Mouse (Mus musculus) large intestine, adult 2 months (tissue): ENCODE results near the gene Sh3glb1. TPM values are rescaled to one million over a fixed set of nuclear protein-coding genes. Genes with fewer than 3 reads are reported as not detected.
"Not testable (repeated sequence)": the region's sequence is repeated elsewhere in the genome, so short reads cannot be mapped to it uniquely, and the experiment has no call there.

Experiments used
- DNase-seq: peaks from one replicate; pipeline ENCODE4 v3.0.0-alpha.2; 2012; ENCODE audit warnings: low read depth, low spot score
- WGBS: fragments of 180-500 bp; shearing (Covaris S2); methylation state at CpG from one replicate; pipeline ENCODE4 v1.1.7; 2018; 5-methylcytosine and 5-hydroxymethylcytosine counted together
- polyA plus RNA-seq: library from polyadenylated mRNA; depleted of rRNA; stranded (reverse); fragments of >200 nt; gene quantifications from 2 replicates; pipeline ENCODE4 v1.2.3, GENCODE M21; 2012; rRNA removed

Gene Sh3glb1
- polyA plus RNA-seq: 18.7 and 19.1 TPM in 2 replicates

DNA sequence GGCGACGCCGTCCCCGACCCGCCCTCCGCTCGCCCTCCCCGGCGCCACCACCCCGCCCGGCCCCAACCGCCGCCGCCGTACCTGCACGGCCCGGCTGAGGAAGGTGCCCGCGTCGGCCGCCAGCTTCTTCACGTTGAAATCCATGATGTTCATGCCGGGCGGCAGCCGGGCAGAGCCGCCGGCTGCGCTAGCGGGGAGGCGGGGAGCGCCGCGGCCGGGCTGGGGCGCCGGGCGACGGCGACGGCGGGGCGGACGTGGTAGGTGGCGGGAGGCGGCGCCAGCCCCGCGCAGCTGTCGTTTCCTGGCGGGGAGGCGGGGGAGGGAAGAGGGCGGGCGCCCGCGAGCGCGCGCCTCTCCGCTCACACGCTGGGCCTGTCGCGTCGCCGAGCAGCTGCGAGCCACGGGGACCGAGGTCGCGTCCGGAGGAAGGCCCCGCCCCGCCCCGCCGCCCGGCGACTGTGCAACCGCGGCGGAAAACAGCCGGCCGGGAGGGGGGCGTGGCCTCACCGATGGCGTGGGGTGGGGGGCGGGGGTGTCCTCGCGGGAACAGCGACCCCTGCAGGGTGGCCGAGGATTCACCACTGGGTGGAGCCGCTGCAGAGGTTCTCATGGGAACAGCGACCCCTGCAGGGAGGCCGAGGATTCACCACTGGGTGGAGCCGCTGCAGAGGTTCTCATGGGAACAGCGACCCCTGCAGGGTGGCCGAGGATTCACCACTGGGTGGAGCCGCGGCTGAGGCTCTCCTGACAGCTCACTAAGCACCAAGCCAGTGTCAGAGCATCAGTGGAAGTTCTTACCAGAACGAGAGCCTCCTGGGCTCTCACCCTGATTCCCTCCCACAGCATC, at the start of gene Sh3glb1:
TSS of gene Sh3glb1 (minus strand) at position 435 of the 847 bp plus-strand sequence.
- 1% methylated on average over 81 of the region's 98 CpGs for WGBS
- DNase-seq: no peak

DNA sequence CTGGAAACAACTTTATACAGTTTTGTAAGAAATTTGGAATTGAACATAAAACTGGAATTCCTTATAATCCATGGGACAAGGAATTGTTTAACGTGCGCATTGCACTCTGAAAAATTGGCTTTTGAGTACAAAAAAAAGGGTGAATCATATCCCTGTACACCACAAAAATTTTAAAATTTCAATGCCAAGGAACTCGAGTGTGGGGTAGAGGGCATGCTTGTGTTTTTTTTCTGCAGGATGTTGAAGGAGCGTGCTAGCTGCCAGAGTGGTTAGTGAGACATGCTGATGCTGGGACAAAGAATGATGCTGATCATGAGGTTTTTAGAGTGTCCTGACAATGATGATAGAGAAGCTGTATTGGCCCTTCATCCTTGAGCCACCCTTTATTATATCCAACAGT, 45.0 kb upstream of the Sh3glb1 start:
- DNase-seq: no peak
- WGBS: 88% methylated on average over 4 of the region's 4 CpGs

DNA sequence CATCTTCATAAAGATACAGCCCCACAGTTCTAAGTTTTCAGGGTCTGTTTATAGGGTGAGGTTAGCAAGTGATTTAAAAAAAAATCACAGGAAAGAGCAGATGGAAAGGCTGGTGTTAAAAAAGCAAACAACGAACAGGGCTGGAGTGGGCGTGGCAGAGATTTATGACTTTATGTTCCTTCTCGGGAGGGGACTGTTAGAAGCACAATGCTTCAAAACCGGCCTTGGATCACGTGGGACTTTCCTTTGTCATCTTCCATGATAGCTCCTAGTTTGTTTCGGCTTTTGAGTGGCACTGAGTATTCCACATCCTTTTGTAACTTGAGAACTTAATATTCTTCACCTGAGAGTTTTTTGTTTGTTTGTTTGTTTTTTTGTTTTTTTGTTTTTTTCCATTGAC, 41.3 kb upstream of the Sh3glb1 start:
- DNase-seq: peak; percentile 54
- 8% methylated on average over 6 of the region's 6 CpGs for WGBS

DNA sequence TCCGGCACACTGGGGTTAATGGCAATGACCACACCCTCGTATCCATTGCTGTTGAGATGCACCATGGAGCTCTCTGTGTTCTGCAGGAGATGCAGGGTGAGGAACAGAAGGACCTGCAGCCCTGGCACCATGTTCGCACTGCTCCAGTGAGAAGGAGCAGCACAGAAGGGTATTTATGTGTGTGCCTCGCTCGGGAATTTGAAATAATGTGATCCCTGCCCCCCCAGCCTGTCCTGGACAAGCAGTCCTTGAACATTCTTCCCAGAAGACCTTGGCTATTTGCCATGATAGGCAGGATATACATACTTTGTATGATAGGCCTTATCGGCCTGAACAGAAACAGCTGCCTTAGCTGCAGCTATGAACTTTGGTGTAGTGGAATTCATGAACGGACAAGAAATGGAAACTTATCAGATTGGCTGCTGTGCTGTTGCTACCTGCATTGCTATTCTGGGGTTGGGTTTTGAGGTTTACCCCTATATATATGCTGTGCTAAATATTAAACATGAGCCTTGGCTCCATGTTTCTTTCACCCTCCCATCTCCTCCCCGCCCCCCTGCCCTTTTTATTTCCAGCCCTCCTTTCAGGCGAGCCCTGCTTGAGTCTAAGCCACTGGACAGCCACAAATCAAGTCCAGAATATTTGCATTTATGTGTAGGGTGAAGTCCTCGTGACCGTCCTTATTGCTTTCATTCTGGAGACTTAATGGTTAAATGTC, 40.6 kb upstream of the Sh3glb1 start, which contains the start of gene Clca3a1:
TSS of gene Clca3a1 (minus strand) at position 386 of the 718 bp plus-strand sequence.
- 37% methylated on average over 10 of the region's 11 CpGs for WGBS
- no peak for DNase-seq

DNA sequence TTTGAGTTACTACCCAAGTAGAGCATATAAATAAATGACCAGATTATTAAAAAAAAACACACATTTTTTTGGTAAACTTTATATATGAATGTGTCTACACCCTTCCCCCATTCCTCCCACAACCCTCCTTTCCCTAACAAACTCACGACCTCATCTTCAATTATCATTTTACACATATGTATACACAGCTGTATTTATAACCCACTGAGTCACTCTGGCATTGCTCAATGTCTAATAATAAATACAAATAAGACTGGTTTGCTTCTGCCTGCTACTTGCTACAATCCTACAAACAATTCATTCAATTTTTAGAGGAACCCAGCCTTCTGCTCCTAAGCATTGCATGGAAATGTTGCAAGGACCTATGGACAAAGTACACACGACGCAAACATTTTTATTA, 39.6 kb upstream of the Sh3glb1 start:
- WGBS: 64% methylated on average over 3 of the region's 3 CpGs
- DNase-seq: no peak

DNA sequence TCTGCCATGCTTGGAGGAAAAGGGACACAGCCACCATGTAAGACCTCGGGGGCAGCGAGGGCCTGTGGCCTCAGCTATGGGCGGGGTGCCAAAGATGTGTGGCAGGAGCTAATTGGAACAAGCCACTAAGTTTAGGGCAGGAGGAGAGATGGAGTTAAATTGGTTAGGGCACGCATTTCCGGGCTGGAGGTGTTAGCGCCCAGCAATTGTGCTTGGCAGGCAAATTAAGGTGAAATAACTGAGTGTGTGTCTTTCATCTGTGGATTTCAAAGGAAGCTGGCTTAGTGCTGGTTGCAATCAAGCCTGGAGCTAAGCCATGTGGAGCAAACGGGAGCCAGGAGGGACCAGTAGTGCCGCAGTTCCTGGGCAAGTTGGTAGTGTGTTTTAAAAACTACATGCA, 36.0 kb upstream of the Sh3glb1 start:
- 83% methylated on average over 8 of the region's 8 CpGs for WGBS

DNA sequence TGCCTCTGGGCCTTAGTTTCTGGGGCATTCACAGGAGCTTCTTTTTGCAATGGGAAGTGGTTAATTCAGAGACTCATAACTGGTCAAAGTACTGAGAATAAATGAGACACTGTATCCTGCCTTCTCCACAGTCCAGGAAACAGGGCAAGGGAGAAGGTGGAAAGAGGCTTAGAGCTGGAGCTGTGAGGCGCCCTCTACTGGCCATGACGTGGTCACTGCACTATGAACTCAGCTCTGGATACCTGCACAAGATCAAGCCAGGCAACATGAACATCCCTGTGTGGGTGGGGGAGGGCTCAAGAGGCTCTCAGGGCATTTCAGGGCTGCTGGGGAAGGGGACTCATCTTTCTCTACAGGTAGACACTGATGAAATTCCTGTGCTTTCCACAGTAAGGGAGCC, 33.0 kb upstream of the Sh3glb1 start:
- no peak for DNase-seq
- WGBS: 12% methylated on average over 2 of the region's 2 CpGs

More for the DNA sequence above, 36.0 kb upstream of the Sh3glb1 start:
- DNase-seq: not testable (repeated sequence)

DNA sequence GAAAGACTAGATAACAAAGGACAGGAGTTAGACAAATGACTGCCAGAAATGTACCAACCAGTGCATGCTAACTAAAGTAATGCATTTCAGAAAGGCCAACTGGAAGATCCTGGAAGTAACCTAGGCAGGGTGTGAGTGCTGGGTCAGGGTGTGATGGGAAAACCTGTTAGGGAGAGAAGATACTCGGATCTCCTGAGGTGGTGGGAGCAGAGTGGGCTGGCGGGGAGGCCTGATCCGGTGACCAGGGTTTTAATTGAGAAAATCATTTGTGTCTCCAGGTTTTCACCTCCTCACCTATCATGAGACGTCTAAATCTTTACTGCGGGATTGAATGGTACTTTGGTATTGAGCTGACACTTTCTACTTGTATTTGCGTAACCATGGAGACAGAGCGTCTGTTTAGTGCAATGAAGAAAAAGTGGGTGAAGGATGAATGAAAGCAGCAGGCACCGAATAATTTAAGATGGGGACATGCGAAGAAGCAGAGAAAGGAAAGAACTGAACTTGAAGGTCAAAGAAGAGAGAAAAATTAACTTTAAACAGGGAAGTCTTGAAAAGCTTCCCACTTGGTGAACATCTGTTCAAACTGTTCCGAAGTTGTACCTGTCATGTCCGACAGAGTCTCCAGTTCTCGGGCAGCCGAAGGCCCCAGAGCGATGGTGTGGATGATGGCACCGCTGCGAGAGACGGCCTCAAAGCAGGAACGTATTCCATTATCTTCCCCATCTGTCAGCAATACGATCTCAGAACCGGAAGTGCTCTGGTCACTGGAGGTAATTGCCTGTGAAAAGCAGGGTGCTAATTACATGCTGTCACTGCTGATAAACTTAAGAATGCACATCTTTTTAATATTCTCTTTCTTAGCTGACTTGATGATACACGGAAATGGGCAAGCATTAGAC, 29.2 kb upstream of the Sh3glb1 start:
- 83% methylated on average over 19 of the region's 21 CpGs for WGBS
- DNase-seq: not testable (repeated sequence)

DNA sequence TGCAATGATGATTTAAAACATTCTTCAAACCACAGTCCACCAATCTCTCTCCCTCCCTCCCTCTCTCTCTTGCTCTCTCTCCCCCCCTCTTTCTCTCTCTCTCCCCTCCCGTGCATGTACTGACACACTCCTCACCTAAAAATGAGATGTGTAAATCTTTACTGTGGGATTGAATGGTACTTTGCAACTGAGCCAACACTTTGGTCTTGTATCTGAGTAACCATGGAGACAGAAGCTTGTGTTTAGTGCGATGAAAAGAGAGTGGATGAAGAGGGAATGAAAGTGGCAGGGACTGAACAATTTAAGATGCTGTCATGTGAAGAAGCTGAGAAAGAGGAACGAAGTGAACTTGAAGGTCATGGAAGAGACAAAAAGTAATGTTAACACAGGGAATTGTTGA, 27.6 kb upstream of the Sh3glb1 start:
- 47% methylated on average over 3 of the region's 3 CpGs for WGBS
- DNase-seq: not testable (repeated sequence)

DNA sequence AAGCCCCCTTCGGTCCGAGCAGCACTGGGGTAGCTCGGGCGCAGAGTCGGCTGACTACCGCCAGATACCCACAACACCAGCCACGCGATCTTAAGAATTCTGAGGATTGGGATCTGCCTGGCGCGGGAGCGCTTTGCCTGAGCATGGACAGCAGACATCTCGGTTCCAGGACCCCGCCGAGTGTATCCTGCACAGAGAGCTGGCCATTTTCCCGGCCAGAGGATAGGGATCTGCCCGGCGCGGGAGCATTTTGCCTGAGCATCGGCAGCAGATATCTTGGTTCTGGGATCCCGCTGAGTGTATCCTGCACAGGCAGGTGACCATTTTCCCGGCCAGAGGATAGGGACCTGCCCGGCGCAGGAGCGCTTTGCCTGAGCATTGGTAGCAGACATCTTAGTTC, 18.3 kb upstream of the Sh3glb1 start:
- 88% methylated on average over 24 of the region's 24 CpGs for WGBS
- not testable (repeated sequence) for DNase-seq

DNA sequence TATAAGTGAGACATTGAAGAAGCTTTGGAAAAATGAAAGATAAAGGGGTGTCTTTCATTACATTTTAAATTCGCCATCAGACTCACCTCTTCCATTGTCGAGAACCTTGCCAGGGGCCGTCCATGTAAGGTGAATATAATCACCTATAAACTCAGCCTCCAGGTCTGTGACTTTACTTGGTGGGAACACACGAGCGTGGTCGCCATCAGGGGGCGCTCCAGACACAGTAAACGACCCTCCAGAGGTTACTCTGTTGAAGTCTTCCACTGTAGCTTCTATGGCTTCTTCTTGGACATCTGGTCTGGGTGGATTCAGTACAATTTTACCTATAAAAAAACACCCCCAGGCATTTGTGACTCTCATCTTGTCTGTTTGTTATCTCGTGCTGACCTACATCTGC, 16.7 kb upstream of the Sh3glb1 start:
- DNase-seq: no peak
- WGBS: 38% methylated on average over 9 of the region's 9 CpGs

DNA sequence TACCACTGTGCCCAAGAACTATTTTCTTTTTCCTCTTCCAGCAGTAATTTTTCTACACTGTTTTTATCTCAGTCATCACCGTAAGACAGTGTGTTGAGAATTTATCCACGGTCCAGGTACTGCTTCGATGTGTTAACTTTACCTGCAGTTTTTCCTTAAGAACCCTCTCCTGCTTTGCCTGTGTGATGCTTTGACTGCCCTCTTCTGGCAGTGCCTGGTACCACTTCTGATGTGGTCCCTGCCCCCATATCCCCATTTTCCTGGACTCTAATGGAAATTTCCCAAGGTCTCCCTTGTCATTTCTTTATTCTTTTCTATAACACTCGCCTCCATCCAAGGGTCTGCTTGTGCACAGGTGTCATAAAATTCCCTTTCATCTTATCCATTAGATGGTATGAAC, 3.3 kb upstream of the Sh3glb1 start:
- DNase-seq: no peak

DNA sequence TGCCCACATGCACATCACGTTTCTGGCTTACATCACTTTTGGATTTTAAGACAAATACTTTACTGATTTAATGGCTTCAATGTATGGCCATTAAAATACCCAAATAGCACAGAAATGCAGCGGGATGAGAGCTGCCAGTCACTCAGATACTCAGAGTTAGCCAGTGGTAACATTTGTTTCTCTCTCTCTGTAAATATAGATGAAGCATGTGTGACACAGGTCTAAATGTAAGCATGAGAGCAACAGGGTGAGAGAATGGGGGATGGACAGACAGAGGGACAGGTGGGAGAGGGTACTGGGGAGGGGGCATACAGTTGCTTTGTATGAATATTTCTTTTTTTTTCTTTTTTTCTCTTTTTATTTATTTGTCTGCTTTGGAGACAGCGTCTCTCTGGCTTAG, 2.4 kb upstream of the Sh3glb1 start:
- DNase-seq: not testable (repeated sequence)
- WGBS: 80% methylated on average over 3 of the region's 3 CpGs

More for the DNA sequence above, 3.3 kb upstream of the Sh3glb1 start:
- WGBS: 31% methylated on average over 4 of the region's 4 CpGs

DNA sequence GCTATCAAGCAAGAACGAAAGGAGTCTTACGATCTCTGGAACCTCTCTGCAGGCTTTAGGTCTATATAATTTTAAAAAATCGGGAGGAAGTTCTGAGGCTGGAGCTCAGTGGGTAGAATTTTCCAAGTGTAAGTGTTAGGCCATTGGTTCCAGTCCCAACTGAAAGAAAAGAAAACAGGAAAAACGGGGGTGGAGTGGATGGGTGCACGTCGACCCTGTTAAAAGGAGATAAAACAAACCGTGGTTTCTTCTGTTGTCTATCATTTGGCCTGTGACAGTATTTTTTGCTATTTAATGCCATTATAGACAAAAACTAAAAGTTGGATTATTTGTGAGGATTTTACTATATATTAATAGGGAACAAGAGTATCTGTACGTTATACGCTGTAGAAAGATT, 1.7 kb upstream of the Sh3glb1 start:
- WGBS: 68% methylated on average over 9 of the region's 9 CpGs
- DNase-seq: no peak

DNA sequence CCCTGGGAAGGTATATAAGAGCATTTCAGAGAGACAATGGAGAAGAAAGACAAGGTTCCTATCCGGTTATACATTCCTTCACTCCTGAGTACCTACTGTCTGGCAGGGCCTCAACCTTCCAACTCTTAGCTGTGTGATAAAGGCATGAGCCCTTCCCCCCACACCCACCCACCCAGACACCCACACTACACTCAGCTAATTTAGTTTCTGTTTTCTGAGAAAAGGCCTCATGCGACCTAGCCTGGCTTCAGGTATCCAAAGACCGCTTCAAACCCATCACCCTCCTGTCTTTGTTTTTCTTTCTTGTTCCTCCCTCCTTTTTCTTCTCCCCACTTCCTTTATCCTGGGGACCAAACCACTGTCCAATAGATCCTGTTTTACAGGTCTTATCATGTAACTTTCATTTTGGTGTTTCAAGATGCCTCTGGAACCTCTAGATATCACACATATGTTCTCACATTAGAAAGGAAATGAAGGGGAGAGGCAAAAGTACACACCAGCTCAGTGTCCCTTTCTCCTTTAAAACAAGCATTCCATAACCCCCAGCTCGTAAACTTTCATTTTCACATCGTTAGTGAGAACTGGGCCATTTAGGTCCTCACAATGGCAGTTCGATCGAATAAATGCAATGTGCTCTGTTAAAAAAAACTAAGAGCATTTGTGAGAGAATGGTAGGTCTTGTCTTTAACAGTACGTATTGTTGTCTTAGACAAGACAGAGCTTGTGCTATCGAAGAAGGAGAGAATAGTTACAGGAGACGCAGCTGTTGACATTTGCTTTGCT, 1.1 kb upstream of the Sh3glb1 start:
- no peak for DNase-seq
- 62% methylated on average over 10 of the region's 10 CpGs for WGBS

DNA sequence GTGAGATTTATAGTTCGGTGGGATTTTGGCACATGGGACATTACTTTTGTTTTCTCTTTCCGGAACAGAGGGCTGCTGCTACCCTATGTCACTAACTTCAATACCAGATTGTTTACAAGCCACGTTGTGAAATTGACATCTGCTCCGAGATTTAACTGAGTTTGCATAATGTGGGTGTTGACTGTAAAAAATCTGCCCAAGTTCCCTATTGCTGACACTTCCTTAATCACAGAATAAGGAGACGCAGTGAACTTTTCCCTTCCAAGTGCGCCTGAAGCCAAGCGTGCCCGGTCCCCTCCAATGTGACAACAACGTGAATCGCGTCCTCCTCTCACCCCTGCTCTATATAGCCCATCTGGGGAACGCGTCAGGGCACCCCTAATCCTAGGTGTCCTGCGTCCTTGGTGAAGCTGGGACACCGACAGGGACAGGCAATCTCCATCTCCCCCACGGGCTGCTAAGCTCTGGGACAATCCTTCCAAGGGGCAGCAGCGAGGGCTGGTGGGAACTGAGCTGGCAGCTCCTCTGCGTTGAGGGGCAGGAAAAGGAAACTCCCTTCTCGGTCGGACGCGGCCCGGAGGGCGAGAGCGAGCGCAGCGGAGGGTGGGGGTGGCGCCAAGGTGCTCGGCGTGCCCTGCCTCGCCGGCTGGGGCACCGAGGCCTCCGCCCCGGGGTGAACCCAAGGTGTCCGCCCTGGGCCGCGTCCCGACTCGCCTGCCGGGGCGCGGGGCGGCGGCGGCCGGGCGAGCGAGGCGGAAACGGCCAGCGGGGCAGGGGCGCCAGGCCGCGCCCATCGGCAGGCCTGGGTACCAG, 841 bp downstream of the Sh3glb1 start:
- DNase-seq: peak; percentile 67
- under 1% methylated on average over 56 of the region's 56 CpGs for WGBS

DNA sequence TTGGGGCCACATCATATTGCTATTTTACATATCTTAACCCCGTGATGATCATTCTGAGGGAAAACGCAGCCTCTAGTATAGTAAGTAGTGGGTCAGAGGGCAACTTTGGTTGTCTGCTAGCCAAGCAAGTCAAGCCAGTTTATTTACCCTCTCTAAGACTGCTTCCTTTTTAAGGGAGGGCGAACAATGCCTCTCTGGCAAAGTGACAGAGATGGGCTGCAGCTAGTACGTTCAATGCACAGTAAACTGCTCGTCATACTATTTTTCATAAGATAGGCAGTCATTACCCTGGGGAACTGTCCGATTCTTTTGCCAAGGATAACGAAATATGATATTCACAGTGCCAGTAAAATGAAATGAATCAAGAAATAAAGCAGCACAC, 1.4 kb downstream of the Sh3glb1 start:
- no peak for DNase-seq
- WGBS: 1% methylated on average over 7 of the region's 7 CpGs

DNA sequence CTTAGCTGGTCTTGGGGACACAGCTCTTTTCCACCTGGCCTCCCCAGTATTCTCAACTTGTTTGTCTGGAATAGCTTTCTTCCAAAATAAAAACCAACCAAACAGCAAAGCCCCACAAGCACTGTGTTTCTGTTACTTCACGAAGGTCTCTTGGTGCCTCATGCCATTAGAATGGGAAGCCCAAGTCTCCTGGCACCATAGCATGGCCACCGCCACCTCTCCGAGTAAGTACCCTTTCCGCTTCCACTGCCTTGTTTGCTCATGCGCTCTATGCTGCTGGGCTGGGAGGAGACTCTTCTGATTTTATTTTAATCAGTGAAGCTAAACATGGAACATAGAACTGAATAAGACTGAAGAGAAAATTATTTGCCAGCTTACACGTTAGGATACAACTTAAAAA, 2.3 kb downstream of the Sh3glb1 start:
- DNase-seq: no peak
- WGBS: 62% methylated on average over 6 of the region's 6 CpGs
